Mouse (Mus musculus): Measurements from ENCODE around the gene Tcl1b3. TPM values are rescaled to one million over a fixed set of nuclear protein-coding genes. Genes with fewer than 3 reads are reported as not detected.
"Not testable (repeated sequence)": the region's sequence is repeated elsewhere in the genome, so short reads cannot be mapped to it uniquely, and the experiment has no call there.

Tcl1b3 gene
- polyA plus RNA-seq, 1 experiment from 2014 or later = not detected

GRCm38 (mm10) chr12:105199684-105200497, 9.0 kb downstream of the Tcl1b3 start:
- ATAC-seq; H3K27ac ChIP-seq; H3K9ac ChIP-seq; H3K4me2 ChIP-seq; H3K9me3 ChIP-seq (replicated peaks); H3K27me3 ChIP-seq; H3K4me1 ChIP-seq; H3K4me3 ChIP-seq; H3K36me3 ChIP-seq (ENCODE audit: poor library complexity, severe bottlenecking): not testable (repeated sequence)
- WGBS = 9% methylated on average over 7 of the region's 7 CpGs

DNA sequence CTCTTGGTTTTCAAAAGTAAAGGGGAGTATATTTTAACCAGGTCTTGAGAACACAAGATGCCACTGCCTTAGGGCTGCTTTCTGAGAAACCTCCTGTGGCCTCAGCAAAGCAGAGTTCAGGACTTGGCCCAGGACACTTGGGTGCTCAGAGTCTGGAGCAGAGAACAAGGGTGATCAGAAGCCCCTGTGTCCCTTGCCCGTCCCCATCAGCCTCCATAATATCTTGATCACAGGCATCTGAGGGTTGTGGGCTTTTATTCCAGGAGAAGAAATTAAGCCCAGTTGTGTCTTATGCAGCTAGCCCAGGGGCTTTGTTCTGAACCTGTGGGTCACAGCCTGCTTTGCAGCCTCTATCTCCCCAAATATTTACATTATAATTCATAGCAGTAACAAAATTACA, 10.8 kb downstream of the Tcl1b3 start, which contains the start of gene Tcl1b4:
Gene Tcl1b4, plus strand, starts transcription at position 301 of the 400 bp plus-strand sequence.
- not testable (repeated sequence) for H3K27me3 ChIP-seq; ATAC-seq; H3K4me2 ChIP-seq; H3K36me3 ChIP-seq (ENCODE audit: poor library complexity, severe bottlenecking); H3K4me3 ChIP-seq; H3K9me3 ChIP-seq (replicated peaks); H3K9ac ChIP-seq; H3K27ac ChIP-seq; H3K4me1 ChIP-seq
- 70% methylated on average over 1 of the region's 1 CpGs for WGBS

DNA sequence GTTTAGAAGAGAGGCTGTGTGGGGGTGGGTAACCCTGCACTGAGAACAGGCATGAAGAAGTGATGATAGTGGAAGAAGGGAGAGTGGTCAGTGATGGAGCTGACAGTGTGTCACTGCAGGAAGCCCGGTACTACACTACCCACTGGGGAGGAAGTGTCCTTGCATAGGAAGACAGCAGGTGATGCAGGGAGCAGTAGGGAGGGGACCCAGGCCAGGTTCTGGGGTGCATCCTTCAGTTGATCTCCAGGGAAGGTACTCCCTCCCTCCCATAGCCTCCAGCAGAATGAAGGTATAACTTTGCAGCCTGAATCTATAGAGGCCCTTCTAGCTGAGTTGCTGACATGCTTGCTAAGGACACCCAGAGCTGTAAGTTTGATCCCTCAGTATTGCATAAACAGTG, 16.2 kb downstream of the Tcl1b3 start:
- 75% methylated on average over 1 of the region's 1 CpGs for WGBS
- ATAC-seq = no peak
- no peak overlapping the region for H3K27ac ChIP-seq
- H3K4me3 ChIP-seq = no peak overlapping the region
- H3K27me3 ChIP-seq = no peaks in the 10 kb centered on the region
- H3K36me3 ChIP-seq (ENCODE audit: poor library complexity, severe bottlenecking) = no peaks in the 10 kb centered on the region
- H3K9ac ChIP-seq = no peak overlapping the region
- H3K9me3 ChIP-seq (replicated peaks) = no peaks in the 10 kb centered on the region
- H3K4me2 ChIP-seq = no peak overlapping the region
- H3K4me1 ChIP-seq = peaks cover 6% of the 10 kb centered on the region; the same call in 1 of the 2 replicates

DNA sequence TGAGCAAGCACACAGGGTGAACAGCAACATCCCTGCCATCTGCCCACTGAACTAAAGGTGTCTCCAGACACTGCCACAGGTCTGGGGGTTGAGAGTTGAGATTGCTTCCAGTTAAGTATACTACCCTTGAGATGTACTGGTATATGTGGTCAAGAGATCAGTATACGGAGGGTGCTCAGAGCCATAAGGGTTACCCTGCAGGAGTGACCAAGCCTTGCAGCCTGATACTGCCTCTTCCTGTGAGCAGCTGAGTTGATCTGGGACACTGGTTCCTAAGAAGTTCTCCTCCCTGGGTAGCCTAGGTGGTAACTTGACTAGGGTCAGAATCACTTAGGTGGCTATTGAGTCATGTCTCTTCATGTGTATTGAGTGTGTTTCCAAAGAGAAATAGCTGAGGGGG, 17.6 kb downstream of the Tcl1b3 start:
- Histone ChIP-seq H3K27me3 (no peaks in the 10 kb centered on the region), H3K9ac (no peak overlapping the region), H3K27ac (no peak overlapping the region), H3K36me3 (ENCODE audit: poor library complexity, severe bottlenecking) (no peaks in the 10 kb centered on the region), H3K9me3 (replicated peaks) (no peaks in the 10 kb centered on the region), H3K4me1 (peaks cover 6% of the 10 kb centered on the region; the same call in 1 of the 2 replicates), H3K4me2 (no peak overlapping the region), H3K4me3 (no peak overlapping the region)
- no peak for ATAC-seq
- 87% methylated on average over 1 of the region's 1 CpGs for WGBS

- Histone ChIP-seq H3K9ac (no peak overlapping the region), H3K4me1 (peaks cover 6% of the 10 kb centered on the region; the same call in 1 of the 2 replicates), H3K9me3 (replicated peaks) (no peaks in the 10 kb centered on the region), H3K27ac (no peak overlapping the region), H3K27me3 (no peaks in the 10 kb centered on the region), H3K4me2 (no peak overlapping the region), H3K4me3 (no peak overlapping the region), H3K36me3 (ENCODE audit: poor library complexity, severe bottlenecking) (no peaks in the 10 kb centered on the region)
- ATAC-seq = no peak
- WGBS = 96% methylated on average over 7 of the region's 7 CpGs
These were observed 18.4 kb downstream of the Tcl1b3 start for GRCm38 (mm10) chr12:105209231-105209630.

DNA sequence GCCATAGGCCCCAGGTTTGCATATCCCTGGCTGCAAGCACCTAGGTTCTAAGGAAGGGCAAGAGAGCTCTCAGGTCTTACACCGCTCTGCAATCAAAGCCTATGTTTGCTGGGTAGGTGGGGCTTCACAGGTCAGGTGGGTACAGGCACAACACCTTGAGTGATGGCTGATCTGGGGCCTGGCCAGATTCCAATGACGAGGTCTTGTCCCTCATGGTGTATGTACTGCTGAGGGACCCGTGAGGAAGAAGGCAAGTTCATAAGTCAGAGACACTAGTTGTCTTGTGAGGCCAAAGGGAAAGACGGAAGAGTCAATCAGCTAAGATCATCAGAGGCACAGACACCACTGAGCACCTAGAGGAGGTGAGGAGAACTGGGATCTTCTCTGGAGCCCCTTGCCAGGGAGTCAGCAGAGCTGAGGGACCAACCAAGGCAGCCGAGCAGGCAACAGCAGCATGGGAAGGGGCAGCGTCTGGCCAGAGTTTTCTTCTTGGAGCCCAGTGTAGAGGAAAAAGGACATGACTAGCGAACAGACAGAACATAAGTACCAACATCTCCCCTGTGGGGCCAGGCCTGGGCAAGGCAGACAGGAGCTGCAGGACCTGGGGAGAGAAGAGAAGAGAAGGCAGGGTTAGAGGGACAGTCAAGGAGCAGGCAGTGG, 26.4 kb downstream of the Tcl1b3 start:
- no peak overlapping the region for H3K9ac ChIP-seq
- H3K4me2 ChIP-seq = no peak overlapping the region
- H3K4me3 ChIP-seq = no peak overlapping the region
- no peaks in the 10 kb centered on the region for H3K4me1 ChIP-seq
- no peaks in the 10 kb centered on the region for H3K36me3 ChIP-seq (ENCODE audit: poor library complexity, severe bottlenecking)
- no peak overlapping the region for H3K27ac ChIP-seq
- WGBS = 90% methylated on average over 7 of the region's 7 CpGs
- no peaks in the 10 kb centered on the region for H3K9me3 ChIP-seq (replicated peaks)
- no peak for ATAC-seq
- H3K27me3 ChIP-seq = no peaks in the 10 kb centered on the region

DNA sequence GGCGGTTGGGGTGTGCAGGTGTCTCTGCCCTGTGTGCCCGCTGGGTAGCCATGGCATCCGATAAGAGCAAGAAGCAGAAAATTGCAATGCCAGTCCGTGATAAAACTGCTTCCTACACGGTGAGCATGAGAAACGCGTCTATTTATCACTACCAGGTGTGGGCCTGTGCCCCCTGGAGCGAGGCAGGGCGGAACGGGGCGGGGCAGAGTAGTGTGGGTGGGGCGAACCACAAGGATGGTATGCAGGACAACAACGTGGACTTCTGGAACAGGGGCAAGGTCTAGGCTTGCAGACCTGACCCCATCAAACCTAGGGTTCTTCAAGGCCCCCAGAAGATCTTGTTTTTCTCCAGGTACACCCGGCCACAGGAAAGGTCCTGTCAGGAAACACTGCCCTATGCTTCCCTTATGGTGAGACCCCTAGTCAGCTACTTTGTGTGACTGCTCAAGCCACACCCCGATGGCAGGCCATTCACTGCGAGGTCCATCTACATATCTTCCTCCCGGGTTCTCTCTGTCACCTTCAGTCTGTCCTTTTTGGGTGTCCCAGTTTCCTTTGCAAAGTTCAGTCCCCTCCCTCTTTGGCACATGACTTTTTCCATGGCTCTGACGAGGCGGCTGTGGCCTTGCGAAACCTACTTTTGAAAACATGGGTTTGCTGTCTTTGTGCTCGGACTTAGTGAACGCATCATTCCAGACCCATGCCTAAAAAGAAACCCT, 31.9 kb downstream of the Tcl1b3 start, which contains the start of gene Tcl1:
Gene Tcl1, minus strand, starts transcription at position 193 of the 719 bp plus-strand sequence.
- Histone ChIP-seq H3K36me3 (ENCODE audit: poor library complexity, severe bottlenecking) (no peaks in the 10 kb centered on the region), H3K27ac (no peak within 1 kb of the TSS), H3K4me1 (0 out of 2 replicates have a peak, but pooled peaks cover 3% of the 10 kb centered on the region), H3K4me3 (no peak within 1 kb of the TSS), H3K27me3 (no peaks in the 10 kb centered on the region), H3K9me3 (replicated peaks) (no peaks in the 10 kb centered on the region), H3K9ac (no peak within 1 kb of the TSS), H3K4me2 (no peak within 1 kb of the TSS)
- no peak for ATAC-seq
- 92% methylated on average over 22 of the region's 22 CpGs for WGBS

DNA sequence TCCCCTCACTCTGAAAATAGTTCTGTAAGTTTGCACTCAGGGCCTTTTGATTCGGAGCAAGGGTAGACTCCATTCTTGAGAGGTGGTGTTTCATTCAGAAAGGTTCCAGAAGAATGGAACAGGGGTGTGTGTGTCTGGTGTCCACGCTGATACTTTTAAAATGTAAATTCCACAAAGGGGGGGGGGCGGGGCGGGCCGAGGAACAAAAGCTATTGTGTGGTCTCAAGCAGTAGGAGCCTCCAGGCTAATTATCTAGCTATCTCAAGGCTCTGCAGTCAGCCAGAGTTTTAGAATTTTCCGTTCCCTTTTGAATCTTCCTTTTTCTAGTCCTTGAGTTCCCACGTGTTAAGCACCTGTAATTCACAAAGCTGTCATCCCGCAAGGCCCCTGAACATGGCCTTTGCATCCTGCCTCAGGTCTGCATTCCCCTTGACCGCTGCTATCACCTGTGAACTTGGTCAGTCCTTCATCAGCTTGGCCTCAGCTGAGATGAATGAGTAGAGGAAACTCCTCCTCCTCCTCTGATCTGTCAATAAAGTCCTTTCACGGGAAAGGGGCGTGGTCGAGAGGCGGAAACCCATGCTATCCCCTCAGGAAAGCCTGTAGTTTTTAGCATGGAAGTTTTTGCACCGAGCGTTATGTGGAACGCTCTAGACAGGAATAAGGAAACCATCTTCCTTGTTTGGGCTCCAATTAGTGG, 33.9 kb downstream of the Tcl1b3 start:
- WGBS = 36% methylated on average over 16 of the region's 16 CpGs
- no peak overlapping the region for H3K4me3 ChIP-seq
- no peak overlapping the region for H3K9ac ChIP-seq
- no peaks in the 10 kb centered on the region for H3K27me3 ChIP-seq
- no peaks in the 10 kb centered on the region for H3K36me3 ChIP-seq (ENCODE audit: poor library complexity, severe bottlenecking)
- no peaks in the 10 kb centered on the region for H3K9me3 ChIP-seq (replicated peaks)
- no peak for ATAC-seq
- H3K27ac ChIP-seq = no peak overlapping the region
- 0 out of 2 replicates have a peak, but pooled peaks cover 3% of the 10 kb centered on the region for H3K4me1 ChIP-seq
- H3K4me2 ChIP-seq = no peak overlapping the region

GRCm38 (mm10) chr12:105234362-105234761, 43.5 kb downstream of the Tcl1b3 start:
- Histone ChIP-seq H3K4me1 (no peaks in the 10 kb centered on the region), H3K9me3 (replicated peaks) (no peaks in the 10 kb centered on the region), H3K27me3 (no peaks in the 10 kb centered on the region), H3K4me2 (no peak overlapping the region), H3K9ac (no peak overlapping the region), H3K36me3 (ENCODE audit: poor library complexity, severe bottlenecking) (no peaks in the 10 kb centered on the region), H3K4me3 (no peak overlapping the region), H3K27ac (no peak overlapping the region)
- WGBS = 56% methylated on average over 11 of the region's 11 CpGs
- ATAC-seq = no peak

- no peak overlapping the region for H3K4me3 ChIP-seq
- H3K9me3 ChIP-seq (replicated peaks) = no peaks in the 10 kb centered on the region
- no peaks in the 10 kb centered on the region for H3K27me3 ChIP-seq
- no peak for ATAC-seq
- H3K4me1 ChIP-seq = no peaks in the 10 kb centered on the region
- H3K36me3 ChIP-seq (ENCODE audit: poor library complexity, severe bottlenecking) = no peaks in the 10 kb centered on the region
- H3K4me2 ChIP-seq = no peak overlapping the region
- WGBS = 88% methylated on average over 3 of the region's 3 CpGs
- no peak overlapping the region for H3K9ac ChIP-seq
- no peak overlapping the region for H3K27ac ChIP-seq
These were observed 44.2 kb downstream of the Tcl1b3 start for GRCm38 (mm10) chr12:105235091-105235490.

DNA sequence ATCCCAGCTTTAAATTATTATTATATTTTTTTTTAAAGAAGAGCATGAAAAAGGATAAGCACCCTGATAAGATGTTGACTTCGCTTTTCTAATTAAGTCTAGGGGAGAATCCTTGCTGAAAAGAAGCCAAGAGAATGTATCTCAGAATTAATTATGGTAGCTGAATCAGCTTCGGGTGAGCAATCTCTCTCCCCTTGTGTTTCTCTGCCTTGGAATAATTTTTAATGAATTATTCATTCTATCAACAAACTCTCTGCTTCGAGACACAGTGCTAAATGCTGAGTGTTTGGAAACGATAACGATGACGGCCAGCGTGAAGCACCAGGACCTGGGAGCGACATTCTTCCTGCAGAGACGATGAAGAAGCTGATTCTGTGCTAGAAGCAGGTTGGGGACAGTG, 48.2 kb downstream of the Tcl1b3 start:
- H3K36me3 ChIP-seq (ENCODE audit: poor library complexity, severe bottlenecking) = no peaks in the 10 kb centered on the region
- no peaks in the 10 kb centered on the region for H3K9me3 ChIP-seq (replicated peaks)
- no peak for ATAC-seq
- no peak overlapping the region for H3K27ac ChIP-seq
- no peak overlapping the region for H3K9ac ChIP-seq
- no peaks in the 10 kb centered on the region for H3K4me1 ChIP-seq
- WGBS = 55% methylated on average over 9 of the region's 9 CpGs
- H3K4me3 ChIP-seq = no peak overlapping the region
- no peak overlapping the region for H3K4me2 ChIP-seq
- H3K27me3 ChIP-seq = no peaks in the 10 kb centered on the region

Data from forebrain, embryonic 13.5 days (tissue).